Mouse (Mus musculus): Measurements from ENCODE around the gene Prpf18. TPM values are rescaled to one million over a fixed set of nuclear protein-coding genes. Genes with fewer than 3 reads are reported as not detected.

Prpf18 gene
- polyA plus RNA-seq, 1 experiment from 2014 or later = 56.0 TPM

Other genes with a start within 250 kb of the Prpf18 start
- 3.8 and 4.0 TPM in 2 replicates for gene Bend7, start 65.7 kb upstream of the Prpf18 start, polyA plus RNA-seq (2016; fragmentation: Nextera tagmentation; extraction: Ambion mirVana)
- 132 TPM in 2 replicates for gene Sephs1, start 229.5 kb upstream of the Prpf18 start, polyA plus RNA-seq (2016; fragmentation: Nextera tagmentation; extraction: Ambion mirVana)